Mouse (Mus musculus): Measurements from ENCODE around the gene Klf11.

Gene Klf11

GRCm38 (mm10) chr12:24705502-24706263, 54.6 kb downstream of the Klf11 start:
- DNase-seq: no peak

- peak; percentile 57 to 71 for DNase-seq
Observed at GRCm38 (mm10) chr12:24706764-24707479, 55.8 kb downstream of the Klf11 start.

GRCm38 (mm10) chr12:24707480-24707802, 56.4 kb downstream of the Klf11 start:
- no peak for DNase-seq

GRCm38 (mm10) chr12:24707954-24708823, 57.1 kb downstream of the Klf11 start, which contains the start of gene Rrm2:
TSS of gene Rrm2 (plus strand) at chr12:24708241.
- peak; percentile 96 for DNase-seq

- peak in 1 of 2 experiments; percentile 20 for DNase-seq
Observed at GRCm38 (mm10) chr12:24708824-24709218, 57.7 kb downstream of the Klf11 start.

- DNase-seq: peak; percentile 31 to 34
Observed at GRCm38 (mm10) chr12:24709409-24709808, 58.3 kb downstream of the Klf11 start.

- DNase-seq: peak; percentile 18 to 28
Observed at GRCm38 (mm10) chr12:24709831-24710508, 58.9 kb downstream of the Klf11 start.

- peak in 1 of 2 experiments; percentile 31 for DNase-seq
Observed at GRCm38 (mm10) chr12:24710672-24711071, 59.6 kb downstream of the Klf11 start.
